Mouse (Mus musculus) mature B cell (primary cell): ENCODE data around the gene Olfr666.
"Not testable (repeated sequence)": the region's sequence is repeated elsewhere in the genome, so short reads cannot be mapped to it uniquely, and the experiment has no call there.

Experiments
- in situ Hi-C: fragments of 300-500 bp; cut with MboI; formaldehyde crosslinking; loops from 2 replicates; pipeline ENCODE4 v1.14.3; 2019

The Olfr666 gene

DNA sequence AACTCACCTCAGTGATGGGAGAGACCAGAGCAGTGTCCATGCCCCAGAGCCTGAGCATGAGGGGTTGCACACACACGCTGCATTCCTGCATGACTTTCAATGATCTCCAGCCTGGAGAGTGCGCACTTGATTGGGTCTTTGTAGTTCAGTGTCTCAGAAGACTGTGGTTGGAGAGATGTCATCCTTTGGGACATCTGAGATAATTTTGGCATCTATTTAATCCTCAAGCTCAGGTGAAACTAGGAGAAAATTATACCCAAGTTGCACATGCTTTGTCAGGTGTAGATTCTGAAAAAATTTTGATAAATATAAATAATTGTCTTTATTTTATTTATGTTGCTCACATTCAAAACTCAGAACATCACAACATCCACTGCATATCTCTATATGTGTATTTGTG is at the start of gene Olfr666:
Gene Olfr666, minus strand, starts transcription at position 101 of the 400 bp plus-strand sequence.
- in situ Hi-C loops: no loop called here

DNA sequence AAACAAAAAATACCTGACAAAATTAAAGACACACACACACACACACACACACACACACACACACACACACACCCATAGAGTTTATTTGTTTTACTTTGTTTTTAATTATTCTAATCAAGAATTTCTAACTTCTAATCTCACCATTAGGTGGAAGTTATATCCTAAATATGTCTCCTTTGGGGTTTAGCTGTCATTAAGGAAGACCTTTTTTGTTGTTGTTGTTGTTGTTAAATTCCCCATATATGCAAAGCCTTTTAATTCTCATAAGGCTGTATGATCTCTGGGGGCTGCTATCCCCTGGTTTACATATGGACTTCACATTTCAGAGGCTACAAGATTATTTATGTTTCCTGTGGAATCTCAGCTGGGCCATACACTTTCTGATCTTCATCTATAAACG is 38.2 kb upstream of the Olfr666 start, which contains the start of gene Olfr669:
Gene Olfr669, plus strand, starts transcription at position 301 of the 400 bp plus-strand sequence.
- in situ Hi-C loops: no loop called here

DNA sequence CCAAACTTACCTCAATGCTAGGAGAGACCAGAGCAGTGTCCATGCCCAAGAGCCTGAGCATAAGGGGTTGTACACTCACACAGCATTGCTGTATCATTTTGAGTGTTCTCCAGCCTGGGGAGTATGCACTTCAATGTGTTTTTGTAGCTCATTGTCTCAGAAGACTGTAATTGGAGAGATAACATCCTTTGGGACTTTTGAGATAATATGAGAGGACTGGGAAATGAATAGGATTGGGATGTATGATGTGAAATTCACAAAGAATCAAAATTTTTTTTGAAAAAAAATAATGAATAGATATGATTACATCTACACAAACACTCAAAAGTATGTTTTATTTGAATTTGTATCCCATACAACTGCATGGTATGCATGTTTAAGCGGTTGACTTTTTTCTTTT is 32.2 kb upstream of the Olfr666 start, which contains the start of gene Olfr668:
Gene Olfr668, minus strand, starts transcription at position 101 of the 400 bp plus-strand sequence.
- in situ Hi-C loops: no loop called here

DNA sequence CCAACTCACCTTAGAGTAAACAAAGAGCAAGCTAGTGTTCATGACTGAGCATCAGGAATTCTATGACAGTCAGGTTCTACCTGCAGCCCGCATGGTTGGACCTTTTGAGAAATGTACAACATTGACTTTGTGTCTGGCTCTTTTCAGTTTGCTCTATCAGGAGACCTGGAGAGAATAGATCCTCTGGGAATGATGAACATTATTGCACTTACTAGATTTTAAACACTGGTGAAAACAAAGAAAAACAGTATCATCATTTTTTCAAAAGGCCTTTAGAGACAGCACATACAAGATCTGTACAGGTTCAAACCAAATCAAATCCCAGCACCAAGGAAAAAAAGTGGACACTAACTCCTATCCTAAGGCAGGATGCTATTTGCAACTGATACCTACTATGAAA is 25.6 kb upstream of the Olfr666 start, which contains the start of gene Olfr667:
Gene Olfr667, minus strand, starts transcription at position 101 of the 400 bp plus-strand sequence.
- in situ Hi-C loops: no loop called here

DNA sequence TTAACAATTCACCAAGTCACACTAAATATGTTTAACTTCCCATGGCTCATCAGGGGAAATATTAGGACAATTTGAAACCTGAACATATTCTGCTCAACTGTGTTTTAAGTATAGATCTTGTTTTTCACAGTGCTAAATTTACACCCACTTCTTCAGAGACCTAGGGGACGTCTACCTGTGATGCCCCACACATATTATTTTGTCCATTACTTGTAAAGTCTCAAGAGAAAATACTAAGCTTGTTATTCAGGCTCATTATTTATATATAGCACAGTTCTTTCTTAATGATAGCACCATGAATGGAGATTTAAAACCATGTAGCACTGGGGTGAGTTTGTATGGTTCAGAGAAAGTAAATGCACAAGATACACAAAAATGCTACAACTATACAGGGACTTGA is 18.0 kb downstream of the Olfr666 start, which contains the start of gene Olfr665:
Gene Olfr665, plus strand, starts transcription at position 301 of the 400 bp plus-strand sequence.
- in situ Hi-C loops: no loop called here

DNA sequence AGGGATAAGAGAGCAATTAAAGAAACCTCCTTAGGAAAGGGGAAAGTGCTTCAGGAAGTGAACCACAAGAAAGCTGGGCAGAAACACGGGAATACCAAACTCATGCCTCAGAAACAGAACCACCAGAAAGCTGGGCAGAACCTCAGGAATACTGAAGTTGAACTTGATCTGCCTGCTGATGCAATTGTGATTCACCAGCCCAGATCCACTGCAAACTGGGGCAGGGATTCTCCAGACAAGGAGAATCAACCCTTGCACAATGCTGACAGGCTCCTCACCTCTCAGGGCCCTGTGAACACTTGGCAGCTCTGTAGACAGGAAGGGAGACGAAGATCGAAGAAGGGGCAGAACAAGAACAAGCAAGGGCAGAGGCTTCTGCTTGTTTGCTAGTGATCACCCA is 34.4 kb downstream of the Olfr666 start:
- in situ Hi-C loops: no loop called here

DNA sequence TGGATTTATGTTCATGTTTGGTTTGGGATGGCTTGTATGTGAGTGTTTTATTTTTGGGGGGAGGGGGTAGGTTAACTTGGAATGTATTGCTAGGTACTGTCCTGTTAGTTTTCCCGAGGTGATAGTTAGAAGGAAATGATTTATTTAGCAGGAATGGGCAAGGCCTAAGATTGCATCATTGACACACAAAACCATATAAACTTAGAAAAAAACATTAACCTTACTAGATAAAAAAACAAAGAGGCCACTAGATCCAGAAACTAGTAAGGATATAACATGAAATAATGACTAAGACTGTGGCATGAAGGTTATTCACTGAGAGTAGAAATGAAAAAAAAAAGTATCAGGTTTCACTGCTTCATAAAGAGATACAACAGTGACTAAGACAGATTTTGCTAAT is 38.1 kb downstream of the Olfr666 start:
- in situ Hi-C loops: no loop called here

DNA sequence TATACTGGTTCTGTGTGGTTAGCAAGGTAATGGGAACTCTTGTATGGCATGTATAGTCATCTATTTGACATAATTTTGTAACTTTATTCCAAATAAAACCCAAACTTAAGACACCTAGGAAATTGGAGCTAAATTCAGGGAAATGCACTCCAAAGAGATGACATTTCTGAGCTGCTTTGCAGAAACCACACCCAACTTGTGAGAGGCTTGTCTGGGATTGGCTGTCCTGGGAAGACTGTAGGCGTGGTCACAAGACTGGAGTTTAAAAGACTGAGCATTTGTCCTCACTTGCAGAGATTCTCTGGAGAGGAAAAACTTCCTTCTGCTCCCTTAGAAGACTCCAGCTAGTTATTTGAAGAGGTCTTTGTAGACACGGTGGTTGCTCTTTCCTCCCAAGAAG is 39.0 kb downstream of the Olfr666 start, which contains the start of gene Usp17la:
Gene Usp17la, plus strand, starts transcription at position 301 of the 400 bp plus-strand sequence.
- in situ Hi-C loops: not testable (repeated sequence)

DNA sequence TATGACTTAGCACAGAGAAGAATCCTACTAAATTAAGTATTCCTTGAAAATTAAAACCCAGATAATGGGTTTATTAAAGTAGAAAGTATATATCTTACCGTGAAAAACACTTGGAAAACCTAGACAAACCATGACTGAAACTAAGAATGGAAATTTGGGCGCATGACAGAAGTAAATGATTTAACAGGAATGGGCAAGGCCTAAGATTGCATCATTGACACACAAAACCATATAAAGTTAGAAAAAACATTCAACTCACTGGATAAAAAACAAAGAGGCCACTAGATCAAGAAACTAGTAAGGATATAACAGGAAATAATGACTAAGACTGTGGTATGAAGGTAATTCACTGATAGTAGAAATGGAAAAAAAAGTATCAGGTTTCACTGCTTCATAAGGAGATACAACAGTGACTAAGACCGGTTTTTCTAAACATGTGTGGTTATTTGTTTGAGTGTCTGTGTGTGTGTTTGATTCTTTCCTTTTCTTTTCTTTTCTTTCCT is 40.5 kb downstream of the Olfr666 start:
- in situ Hi-C loops: no loop called here

DNA sequence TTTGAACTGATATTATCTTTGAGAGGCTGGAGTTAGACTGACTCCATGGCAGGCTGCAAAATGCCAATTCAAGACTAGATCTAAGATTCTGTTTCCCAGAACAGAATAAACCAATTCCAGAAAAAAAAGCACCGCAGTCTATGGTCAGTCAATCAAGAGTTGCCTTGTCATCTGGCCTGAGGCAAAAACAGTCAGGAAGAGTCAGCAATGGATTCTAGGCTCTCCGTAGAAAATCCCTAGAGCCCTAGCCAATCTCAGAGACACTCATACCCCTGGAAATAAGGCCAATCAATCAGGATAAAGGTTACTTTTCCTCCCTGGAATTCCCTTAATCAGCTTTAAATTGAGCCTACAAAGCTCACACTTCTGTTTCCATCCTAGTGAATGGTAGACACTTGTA is 44.2 kb downstream of the Olfr666 start:
- in situ Hi-C loops: not testable (repeated sequence)

DNA sequence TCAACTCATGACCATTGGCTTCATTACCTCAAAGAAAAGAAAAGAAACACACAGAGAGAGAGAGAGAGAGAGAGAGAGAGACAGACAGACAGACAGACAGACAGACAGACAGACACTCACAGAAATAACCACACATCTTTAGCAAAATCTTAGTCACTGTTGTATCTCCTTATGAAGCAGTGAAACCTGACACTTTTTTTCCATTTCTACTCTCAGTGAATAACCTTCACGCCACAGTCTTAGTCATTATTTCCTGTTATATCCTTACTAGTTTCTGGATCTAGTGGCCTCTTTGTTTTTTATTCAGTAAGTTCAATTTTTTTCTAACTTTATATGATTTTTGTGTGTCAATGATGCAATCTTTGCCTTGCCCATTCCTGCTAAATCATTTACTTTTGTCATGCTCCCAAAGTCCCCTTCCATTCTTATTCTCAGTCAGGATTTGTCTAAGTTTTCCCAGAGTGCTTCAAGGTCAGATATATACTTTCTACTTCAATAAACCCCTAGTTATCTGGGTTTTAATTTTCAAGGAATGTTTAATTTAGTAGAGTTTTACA is 51.9 kb downstream of the Olfr666 start:
- in situ Hi-C loops: no loop called here

DNA sequence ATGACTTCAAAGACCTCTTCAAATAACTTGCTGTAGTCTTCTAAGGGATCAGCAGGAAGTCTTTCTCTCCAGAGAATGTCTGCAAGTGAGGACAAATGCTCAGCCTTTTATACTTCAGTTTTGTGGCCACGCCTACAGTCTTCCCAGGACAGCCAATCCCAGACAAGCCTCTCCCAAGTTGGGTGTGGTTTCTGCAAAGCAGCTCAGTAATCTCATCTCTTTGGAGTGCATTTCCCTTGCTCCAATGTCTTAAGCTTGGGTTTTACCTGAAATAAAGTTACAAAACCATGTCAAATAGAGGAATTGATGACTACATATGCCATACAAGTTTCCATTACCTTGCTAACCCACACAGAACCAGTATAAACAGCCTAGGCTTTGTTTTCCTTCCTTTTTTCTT is 53.2 kb downstream of the Olfr666 start, which contains the start of gene Usp17lb:
Gene Usp17lb, minus strand, starts transcription at position 101 of the 400 bp plus-strand sequence.
- in situ Hi-C loops: no loop called here
